Mouse (Mus musculus) stomach, embryonic 14.5 days (tissue): ENCODE results near the gene Efcc1. TPM values are rescaled to one million over a fixed set of nuclear protein-coding genes. Genes with fewer than 3 reads are reported as not detected.

ENCODE experiments used
- polyA plus RNA-seq: library from polyadenylated mRNA; unstranded; fragments of >200 nt; fragmentation: Nextera tagmentation; extraction: Ambion mirVana; gene quantifications from 2 replicates; pipeline ENCODE4 v1.2.1, GENCODE M21; 2014

Efcc1 gene
- polyA plus RNA-seq, 1 experiment from 2014 or later, result 2.2 TPM

Other genes starting within 250 kb of the Efcc1 start
- 4.4 and 5.2 TPM in 2 replicates for gene Arhgap25, start 197.6 kb upstream of the Efcc1 start, polyA plus RNA-seq
- gene Prokr1, start 140.1 kb upstream of the Efcc1 start, polyA plus RNA-seq, result 2.2 and 2.6 TPM in 2 replicates
- gene Aplf, start 58.7 kb upstream of the Efcc1 start, polyA plus RNA-seq, result 14.9 and 18.1 TPM in 2 replicates
- gene Gp9, start 47.2 kb downstream of the Efcc1 start, polyA plus RNA-seq, result 0.68 and 0.80 TPM in 2 replicates
- gene Rab43, start 81.3 kb downstream of the Efcc1 start, polyA plus RNA-seq, result 10.9 and 14.9 TPM in 2 replicates
- gene Gm45140, start 104.9 kb downstream of the Efcc1 start, polyA plus RNA-seq, result 2.8 and 3.5 TPM in 2 replicates
- gene Isy1, start 107.9 kb downstream of the Efcc1 start, polyA plus RNA-seq, result 38.1 and 52.8 TPM in 2 replicates
- 1,146 and 1,207 TPM in 2 replicates for gene Cnbp, start 120.2 kb downstream of the Efcc1 start, polyA plus RNA-seq
- gene Copg1, start 156.9 kb downstream of the Efcc1 start, polyA plus RNA-seq, result 164 and 169 TPM in 2 replicates
- gene Hmces, start 183.1 kb downstream of the Efcc1 start, polyA plus RNA-seq, result 43.9 and 52.1 TPM in 2 replicates